Mouse (Mus musculus) olfactory bulb, adult 2 months (tissue): ENCODE measurements around the gene Scamp3.

Source experiments
- CTCF ChIP-seq: fragments of 200-500 bp; IDR thresholded peaks from 2 replicates; pipeline ENCODE4 v1.5.1; 2012; ENCODE audit warnings: low read depth, mild to moderate bottlenecking, low read length, moderate library complexity; ENCODE audit not compliant: insufficient read depth
- POLR2A ChIP-seq: fragments of 200-500 bp; IDR thresholded peaks from 2 replicates; pipeline ENCODE4 v1.6.1; 2012; ENCODE audit warnings: mild to moderate bottlenecking, low read depth, low read length, moderate library complexity; ENCODE audit not compliant: insufficient read depth

- TF ChIP-seq POLR2A (no peak), CTCF (no peak)
These were observed 54.6 kb downstream of the Scamp3 start for GRCm38 (mm10) chr3:89231772-89232275.
